Mouse (Mus musculus): Measurements from ENCODE around the gene 2810004N23Rik. TPM values are rescaled to one million over a fixed set of nuclear protein-coding genes. Genes with fewer than 3 reads are reported as not detected.

2810004N23Rik gene
- total RNA-seq, 2 experiments from 2014 or later: 40.6 to 43.8 TPM

DNA sequence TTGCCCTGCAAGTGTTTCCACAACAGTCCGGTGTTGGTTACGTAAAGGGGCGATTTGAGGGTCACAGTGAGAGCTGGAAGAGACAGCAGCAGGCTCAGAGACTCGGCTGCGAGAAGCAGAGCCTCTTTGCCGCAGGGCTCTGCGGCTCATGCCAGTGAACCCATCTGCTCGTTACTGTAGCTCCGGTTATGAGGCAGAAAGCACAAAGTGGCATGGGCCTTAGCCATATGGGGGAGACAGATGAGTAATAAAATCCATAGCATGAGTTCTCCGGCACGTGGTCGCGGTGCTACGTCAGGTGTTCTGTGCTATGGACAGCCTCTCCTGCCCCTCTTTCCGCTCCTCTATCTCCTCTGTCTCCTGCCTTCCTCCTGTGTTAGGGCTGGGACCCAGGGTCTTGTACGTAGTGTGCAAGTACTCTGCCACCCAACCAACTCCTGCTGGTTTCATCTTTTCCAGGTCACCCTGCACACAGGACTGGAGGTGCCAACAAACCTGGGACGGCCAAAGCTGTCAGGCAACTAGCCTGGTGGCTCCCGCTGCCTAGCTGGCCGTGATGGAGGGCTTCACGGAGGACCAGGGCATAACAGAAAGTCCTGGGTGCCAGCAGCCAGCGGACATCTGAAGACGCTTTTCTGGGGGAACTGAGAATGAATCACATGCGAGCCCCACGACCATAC lies 34.2 kb downstream of the 2810004N23Rik start:
- DNase-seq: no peak
- intact Hi-C loops (cut with DNase I): loop anchor here (5.0 kb wide), 3 partner anchors 46 to 211 kb away; no protein-coding TSS in a partner anchor

DNA sequence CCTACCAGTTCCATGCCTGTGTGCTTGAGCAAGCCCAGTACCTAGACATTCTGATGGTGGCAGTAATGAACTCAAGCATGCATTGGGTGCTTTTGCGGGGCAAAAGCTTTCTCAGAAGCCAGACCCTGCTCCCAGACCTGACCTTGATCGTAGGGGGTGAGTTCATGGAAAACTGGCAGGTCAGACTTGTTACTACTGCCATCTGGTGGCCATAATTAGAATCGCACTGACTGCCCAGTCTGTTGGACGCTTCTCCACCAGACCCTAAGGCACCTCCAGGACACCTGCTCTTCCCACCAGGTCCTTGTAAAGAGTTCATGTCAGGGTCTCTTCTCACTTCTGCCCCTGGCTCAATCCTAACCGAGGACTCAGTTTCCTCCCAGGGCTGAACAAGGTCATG lies 35.5 kb downstream of the 2810004N23Rik start:
- peak; percentile 78 to 85 for DNase-seq
- intact Hi-C loops (cut with DNase I): loop anchor here (5.0 kb wide), 3 partner anchors 45 to 210 kb away; no protein-coding TSS in a partner anchor

DNA sequence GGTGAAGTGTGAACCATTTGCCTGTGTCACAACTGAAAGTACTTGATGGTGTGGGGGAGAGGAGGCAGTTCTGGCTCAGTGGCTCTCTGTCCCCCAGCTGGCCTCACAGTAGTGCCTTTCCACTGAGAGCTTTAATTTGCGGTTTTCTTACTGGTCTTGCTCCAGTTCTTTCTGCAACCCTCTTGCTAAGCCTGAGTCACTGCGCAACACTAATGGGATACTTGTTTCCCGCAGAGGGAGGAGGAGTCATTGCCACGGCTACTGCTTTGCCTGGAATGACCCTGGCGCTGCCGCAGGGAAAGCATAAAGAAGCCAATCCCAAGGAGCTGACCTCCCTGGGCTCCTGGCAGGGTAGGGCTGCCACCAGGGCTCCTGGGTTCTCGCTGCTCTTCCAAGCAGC lies 36.3 kb downstream of the 2810004N23Rik start:
- DNase-seq: peak in 1 of 2 experiments; percentile 40
- intact Hi-C loops (cut with DNase I): loop anchor here (5.0 kb wide), 3 partner anchors 44 to 209 kb away; no protein-coding TSS in a partner anchor

DNA sequence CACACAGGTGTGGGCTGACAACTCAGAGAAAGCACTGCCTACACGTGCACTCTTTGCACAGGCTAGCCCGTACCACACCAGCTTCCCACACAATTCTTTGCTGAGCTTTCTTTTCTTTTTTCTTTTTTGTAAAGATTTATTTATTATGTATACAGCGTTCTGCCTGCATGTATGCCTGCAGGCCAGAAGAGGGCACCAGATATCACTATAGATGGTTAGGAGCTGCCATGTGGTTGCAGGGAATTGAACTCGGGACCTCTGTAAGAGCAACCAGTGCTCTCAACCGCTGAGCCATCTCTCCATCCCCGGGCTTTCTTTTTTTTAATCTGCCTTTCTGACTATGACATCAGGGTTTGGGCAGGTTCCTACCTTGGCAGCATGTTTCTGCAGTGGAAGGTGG lies 39.4 kb downstream of the 2810004N23Rik start:
- intact Hi-C loops (cut with DNase I): no loop called here

DNA sequence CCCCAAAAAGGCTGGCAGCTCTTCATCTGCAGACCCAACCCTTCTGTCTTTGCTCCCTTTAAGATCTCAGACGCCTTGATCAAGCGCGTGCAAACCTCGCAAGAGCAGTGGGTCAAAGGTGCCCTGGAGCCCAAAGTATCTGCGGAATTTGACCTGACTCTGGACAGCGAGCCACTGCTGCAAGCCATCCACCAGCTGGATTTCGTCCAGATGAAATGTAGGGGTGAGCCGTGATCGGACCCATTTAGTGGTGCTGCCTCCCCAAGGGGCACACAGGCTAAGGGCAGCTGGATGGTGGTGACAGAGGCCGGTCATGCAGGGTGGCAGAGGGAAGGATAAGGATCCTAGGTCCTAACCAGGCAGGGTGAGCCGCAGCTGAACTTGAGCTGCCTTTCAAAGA lies 42.8 kb downstream of the 2810004N23Rik start:
- no peak for DNase-seq
- intact Hi-C loops (cut with DNase I): no loop called here

More for the DNA sequence above, 39.4 kb downstream of the 2810004N23Rik start:
- no peak for DNase-seq

DNA sequence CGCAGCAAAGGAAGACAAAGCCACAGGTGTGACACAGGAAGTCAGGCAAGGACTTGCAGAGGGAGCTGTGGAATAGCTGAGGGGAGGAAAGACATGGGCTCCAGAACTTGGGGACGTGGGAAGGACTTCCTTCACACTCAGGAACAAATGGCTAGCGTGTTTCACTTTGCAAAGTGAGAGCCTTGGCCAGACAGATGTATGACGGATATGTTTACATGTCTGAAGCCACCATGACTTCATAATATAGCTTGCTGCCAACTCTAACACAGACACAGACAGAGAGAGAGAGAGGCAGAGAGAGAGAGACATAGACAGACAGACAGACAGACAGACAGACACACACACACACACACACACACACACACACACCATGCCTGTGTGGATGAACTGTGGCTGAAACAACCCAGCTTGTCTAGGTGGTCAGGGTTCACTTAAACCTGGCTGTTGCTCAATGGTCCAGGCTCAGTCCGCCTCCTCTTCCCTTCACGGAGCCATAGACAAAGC lies 43.3 kb downstream of the 2810004N23Rik start:
- DNase-seq: no peak
- intact Hi-C loops (cut with DNase I): no loop called here

DNA sequence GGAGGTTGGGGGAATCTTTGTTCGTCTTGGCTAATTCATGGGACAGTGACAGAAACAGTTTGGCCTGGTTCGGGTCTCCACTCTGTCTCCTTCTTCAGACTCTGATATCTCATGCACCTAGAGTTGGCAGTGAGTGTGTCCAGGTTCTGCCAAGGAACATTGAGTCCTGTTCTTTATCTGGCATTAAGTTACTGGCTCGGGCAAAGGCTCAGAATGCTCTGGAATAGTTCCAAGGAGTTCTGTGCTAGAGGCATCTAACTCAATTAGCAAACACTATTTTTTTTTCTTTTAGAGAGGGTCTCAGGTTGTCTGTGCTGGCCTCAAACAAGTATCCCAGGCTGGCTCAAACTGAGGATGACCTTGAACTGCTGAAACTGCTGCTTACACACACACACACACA lies 45.6 kb downstream of the 2810004N23Rik start:
- DNase-seq: no peak
- intact Hi-C loops (cut with DNase I): no loop called here

DNA sequence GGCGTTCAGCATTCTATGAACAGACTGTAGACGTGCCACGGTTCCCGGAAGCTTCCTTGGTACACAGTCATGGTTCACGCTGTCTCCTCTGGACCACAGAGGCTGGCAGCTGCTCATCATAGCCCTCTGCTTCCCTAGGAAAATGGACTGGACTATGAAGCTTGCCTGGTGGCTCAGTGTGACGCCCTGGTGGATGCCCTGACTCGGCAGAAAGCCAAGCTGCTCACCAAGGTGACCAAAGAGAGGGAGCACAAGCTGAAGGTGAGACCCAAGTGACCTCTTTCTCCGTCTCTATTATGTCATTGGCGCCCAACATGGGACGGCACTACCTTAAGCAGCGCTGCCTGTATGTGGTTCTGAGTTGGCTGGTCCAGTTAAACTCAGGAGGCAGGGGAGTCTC lies 46.1 kb downstream of the 2810004N23Rik start:
- intact Hi-C loops (cut with DNase I): no loop called here
- no peak for DNase-seq

DNA sequence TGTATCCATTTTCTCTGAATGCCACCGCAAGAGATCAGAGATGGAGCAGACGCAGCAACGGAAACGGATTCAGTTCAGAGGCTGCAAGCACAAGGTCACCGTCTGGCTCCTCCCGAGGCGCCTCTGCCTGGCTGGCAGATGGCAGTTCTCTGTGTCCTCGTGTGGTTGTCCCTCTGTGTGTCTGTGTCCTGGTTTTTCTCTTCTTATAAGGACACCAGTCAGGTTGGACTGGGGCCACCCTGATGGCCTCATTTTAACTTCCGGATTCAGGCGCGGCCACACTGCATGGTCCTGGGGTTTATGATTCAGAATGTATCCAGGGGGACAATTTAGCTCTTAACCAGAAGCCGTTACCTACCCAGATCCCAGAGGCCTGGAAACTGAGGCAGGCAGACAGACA lies 47.0 kb downstream of the 2810004N23Rik start:
- intact Hi-C loops (cut with DNase I): no loop called here
- no peak for DNase-seq

DNA sequence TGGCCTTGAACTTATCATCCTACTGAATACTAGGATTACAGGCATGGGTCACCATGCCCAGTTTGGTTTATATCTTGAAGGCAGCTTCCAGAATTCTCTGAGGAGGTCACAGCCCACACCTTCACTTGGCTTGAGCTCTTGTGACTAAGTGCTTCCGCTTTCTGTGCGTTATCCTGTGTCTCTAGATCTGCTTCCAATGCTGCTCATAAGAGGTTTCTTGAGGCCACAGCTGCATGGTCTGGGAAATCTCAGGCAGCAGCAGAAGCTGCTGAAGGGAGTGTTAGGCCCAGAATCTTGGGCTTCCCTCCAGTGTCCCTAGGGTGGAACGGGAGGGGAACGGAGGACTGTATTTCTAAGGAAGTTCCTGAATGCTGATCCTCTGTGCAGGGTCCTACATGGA lies 49.6 kb downstream of the 2810004N23Rik start:
- intact Hi-C loops (cut with DNase I): no loop called here
- DNase-seq: peak in 1 of 2 experiments; percentile 29

DNA sequence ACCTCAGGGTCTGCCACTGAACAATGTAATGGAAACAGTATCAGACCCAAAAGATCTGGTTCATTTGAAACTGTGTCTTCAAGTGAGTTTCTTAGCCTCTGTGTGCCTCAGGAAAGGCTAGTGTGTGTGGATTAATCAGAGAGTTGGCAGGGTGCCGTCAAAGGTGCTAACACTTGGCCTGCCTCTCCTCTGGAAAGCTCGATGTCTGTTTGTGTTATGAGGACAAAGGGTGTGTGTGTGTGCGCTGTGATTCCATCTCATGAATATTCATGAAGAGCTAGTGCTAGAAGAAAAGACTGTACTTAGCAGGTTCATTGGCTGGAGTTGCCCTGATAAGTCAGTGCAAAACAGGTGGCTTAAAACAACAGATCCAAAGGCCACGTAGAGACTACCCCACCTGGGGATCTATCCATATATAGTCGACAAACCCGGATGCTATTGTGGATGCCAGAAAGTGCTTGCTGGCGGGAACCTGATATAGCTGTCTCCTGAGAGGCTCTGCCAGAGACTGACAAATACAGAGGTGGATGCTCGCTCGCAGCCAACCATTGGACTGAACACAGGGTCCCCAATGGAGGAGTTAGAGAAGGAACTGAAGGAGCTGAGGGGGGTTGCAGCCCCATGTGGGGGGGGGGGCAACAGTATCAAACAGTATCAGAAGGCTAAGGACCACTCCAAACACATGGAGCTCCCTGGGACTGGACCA lies 52.1 kb downstream of the 2810004N23Rik start:
- intact Hi-C loops (cut with DNase I): no loop called here
- DNase-seq: no peak

DNA sequence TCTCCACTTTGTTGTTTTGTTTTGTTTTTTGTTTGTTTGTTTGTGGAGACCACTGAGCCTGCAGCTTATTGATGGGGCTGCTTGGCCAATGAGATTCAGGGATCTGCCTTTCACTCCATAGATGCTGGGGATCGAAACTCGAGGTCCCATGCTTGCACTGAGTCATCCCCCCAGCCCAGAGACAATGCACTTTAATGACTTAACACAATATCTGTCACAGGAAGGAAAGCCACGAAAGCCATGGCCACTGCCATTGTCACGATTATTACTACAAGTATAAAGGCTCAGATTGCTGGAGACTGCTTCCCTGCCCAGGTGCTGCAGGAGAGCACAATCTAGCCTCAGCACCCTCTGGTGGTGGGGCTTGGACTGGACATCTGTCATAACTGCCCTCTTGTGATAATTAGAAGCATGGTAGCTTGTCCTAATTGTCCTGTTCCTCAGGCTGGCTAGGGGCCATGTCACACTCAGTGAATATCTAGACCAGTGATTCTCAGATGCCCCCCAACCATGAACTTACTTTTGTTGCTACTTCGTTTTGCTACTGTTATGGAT lies 52.8 kb downstream of the 2810004N23Rik start:
- no peak for DNase-seq
- intact Hi-C loops (cut with DNase I): no loop called here

DNA sequence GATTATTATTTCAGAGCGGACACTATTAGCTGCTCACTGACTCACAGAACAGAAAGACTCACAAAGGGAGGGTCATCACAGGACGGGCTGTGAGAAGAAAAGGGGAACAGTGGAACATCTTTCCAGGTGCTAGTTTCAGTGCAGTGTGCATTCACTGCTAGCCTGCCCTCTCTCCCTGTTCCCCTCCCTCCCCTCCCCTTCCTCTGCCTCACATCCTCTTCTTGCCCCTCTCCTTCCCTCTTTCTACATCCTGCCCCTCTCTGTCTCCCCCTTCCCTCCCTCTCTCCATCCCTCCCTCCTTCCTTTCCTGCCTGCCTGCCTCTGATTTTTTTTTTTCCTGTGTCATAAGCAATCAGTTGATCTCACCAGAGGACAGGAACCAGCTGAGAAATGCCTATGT lies 53.5 kb downstream of the 2810004N23Rik start:
- intact Hi-C loops (cut with DNase I): no loop called here

DNA sequence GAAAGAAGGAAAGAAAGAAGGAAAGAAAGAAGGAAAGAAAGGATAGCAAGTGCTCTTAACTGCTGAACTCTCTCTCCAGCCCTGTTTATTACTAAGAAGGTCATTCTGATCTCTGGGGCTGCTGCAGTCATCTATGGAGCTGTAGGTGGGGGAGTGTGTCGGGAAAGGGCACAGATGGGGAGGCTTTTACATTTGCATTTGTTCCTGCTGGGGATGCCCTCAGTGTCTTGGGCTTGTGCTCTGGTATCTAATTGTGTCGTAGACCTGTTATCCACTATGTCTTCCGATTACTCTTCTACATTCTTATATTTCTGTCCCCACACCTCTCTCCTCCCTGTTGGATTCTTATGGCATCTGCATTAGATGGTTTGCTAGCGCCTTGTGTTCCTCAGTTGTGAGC lies 56.9 kb downstream of the 2810004N23Rik start:
- DNase-seq: no peak
- intact Hi-C loops (cut with DNase I): no loop called here

More for the DNA sequence above, 53.5 kb downstream of the 2810004N23Rik start:
- no peak for DNase-seq

DNA sequence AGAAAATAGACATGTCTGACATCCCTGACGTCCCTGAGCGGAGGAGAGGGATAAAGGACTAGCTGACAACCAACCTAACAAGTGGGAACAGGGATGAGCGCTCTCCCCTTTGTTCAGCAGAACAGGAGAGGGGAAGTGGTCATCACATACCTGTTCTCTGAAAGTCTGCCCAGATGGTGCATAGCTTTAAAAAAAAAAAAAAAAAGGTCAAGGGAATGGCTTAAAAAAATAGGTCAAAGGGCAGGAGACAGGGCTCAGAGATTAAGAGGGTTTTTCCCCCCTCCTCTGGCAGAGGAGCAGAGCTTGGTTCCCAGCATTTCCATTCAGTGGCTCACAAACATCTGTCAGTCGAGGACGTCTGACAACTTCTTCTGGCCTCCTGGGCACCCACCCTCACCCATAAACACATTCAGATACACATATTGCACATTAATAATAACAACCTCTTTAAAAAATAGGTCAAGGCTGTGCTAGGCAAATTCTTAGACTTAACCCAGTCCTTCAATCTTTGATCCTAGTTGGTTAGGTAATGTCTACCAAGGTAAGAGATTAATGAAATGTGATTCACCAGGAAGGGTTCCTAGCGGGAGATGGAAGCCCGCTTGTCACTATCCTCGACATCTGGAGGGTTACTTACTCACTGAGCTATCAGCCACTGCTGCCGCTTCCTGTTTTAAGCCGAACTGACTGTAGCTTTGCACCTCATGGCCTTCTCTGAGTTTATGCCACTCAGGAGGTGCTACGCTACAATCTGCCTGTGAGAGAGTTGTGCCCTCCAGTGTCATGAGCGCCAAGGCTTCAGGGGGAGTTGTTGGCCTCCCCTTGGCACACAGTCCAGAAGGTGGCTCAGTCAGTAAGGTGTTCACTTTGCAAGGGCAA lies 58.9 kb downstream of the 2810004N23Rik start:
- intact Hi-C loops (cut with DNase I): no loop called here
- DNase-seq: no peak

DNA sequence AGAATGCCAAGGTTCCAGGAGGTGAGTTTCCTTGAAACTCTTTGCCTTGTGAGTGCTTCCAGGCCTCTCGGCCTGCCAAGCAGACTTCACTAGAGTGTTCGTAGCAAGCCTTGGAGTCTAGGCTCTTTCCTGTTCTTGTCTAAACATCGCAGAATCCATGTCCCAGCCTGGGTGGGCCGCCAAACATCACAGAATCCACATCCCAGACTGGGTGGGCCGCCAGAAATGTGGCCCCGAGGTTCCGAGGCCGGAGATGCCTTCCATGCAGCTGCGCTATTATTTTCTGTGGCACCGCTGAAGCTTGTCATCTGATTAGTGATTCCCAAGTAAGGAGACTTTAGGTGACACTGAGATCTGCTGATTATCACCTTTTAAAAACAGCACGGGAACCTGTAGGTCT lies 62.4 kb downstream of the 2810004N23Rik start:
- intact Hi-C loops (cut with DNase I): no loop called here

DNA sequence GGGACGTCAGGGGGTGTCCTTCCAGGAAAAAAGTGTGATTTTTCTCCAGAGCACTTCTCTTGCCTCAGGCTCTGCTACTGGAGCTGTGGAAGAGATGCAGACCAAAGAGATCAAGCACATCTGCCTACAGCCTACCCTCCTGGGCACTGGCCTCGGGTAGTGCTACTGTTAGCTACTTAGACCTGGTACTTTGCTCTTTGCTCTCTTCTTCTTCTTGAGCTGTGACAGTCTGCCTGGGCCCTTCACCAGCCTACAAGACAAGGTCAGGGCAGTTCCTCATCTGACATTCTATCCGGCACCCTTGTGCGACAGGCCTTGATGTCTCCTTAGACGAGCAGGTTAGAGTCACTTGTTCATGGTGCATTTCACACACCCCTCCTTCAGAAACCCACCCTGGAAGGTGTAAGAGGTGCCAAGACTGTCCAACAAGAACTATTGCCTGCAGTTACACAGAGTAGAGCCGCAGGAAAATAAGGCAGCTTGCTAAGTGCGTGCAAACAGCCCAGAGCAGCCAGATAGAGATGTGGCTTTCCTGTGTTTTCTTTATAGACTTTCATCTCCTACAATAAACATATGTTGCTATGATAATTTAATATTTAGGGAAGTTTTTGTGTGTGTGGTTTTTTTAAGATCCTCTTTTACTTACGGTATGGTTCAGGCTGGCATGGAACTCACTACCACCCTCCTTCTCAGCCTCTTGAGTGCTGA lies 67.0 kb downstream of the 2810004N23Rik start:
- no peak for DNase-seq
- intact Hi-C loops (cut with DNase I): no loop called here

More for the DNA sequence above, 62.4 kb downstream of the 2810004N23Rik start:
- DNase-seq: no peak

DNA sequence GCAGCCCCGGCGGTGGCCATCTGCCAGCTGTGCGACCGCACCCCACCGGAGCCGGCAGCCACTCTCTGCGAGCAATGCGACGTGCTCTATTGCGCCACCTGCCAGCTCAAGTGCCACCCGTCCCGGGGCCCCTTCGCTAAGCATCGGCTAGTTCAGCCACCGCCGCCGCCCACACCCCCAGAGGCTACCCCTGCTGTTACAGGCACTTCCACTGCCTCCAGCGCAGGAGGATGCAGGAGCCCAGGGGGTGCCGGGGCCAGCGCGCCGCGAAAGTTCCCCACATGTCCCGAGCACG lies 68.5 kb downstream of the 2810004N23Rik start:
- intact Hi-C loops (cut with DNase I): no loop called here
- DNase-seq: peak; percentile 54

DNA sequence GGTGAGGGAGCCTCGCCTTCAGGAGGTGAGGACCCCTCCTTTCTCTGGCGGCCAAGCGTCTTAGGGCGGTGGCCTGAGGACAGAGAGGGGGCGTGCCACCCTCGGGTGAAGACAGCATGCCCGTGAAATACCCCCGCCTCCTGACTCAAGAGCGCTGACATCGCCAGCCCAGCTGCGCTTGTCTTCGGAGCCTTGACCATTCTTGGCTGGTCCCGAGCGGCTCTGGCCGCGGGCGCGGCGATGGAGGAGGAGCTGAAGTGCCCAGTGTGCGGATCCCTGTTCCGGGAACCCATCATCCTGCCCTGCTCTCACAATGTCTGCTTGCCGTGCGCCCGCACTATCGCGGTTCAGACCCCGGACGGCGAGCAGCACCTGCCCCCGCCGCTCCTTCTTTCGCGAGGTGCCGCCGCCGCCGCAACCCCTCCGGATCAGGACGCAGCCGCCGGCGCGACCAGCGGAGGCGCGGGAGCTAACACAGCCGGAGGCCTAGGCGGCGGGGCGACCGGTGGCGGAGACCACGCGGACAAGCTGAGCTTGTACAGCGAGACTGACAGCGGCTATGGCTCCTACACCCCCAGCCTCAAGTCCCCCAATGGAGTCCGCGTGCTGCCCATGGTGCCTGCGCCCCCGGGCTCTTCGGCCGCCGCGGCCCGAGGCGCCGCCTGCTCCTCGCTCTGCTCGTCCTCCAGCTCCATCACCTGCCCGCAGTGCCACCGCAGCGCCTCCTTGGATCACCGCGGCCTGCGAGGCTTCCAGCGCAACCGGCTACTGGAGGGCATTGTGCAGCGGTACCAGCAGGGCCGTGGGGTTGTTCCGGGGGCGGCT lies 69.0 kb downstream of the 2810004N23Rik start:
- intact Hi-C loops (cut with DNase I): no loop called here
- DNase-seq: no peak

Measured in heart, postnatal 10 days (tissue).